Mouse (Mus musculus): ENCODE results near the gene Chrna3.

- no peak for TF ChIP-seq POLR2A (IDR thresholded peaks at IDR 0.05; ENCODE audit: low read depth, low read length)
- no peak for TF ChIP-seq CTCF (IDR thresholded peaks at IDR 0.05; ENCODE audit: extremely low read depth, insufficient read depth, insufficient read length, insufficient replicate concordance)
These were observed 44.8 kb downstream of the Chrna3 start for GRCm38 (mm10) chr9:54981291-54982191.
